ENCODE assay signal across 1 mouse cellular context in the genomic region with DNA sequence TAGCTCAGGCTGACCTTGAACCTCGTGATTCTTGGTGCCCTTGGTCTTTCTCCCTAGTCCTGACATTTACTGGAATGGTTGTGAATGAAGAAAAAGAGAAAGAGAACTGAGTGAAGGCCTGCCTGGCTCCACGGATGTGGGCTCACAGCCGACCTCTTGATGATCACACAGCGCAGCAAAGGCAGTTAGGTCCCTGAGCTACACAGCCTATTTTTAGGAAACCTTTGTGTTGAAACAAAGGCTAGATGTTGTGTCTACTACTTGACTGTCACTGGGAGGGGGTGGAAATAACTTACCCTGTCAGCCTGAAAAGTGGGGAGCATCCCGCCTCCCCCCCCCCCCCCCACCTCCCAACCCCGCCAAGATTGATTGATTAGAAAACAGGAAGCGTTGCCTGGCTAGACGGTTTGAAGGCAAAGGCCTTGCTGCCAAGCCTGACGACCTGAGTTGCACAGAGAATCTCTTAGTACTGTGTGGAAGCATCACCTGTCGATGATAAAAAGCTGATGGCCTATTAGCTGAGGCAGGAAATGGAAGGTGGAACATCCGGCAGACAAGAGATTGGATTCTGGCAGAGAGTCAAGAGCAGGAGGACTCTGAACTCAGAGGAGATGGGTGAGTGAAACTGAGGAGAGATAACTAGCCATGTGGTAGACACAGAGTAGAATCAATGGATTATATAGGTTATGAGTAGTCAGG.
TF ChIP-seq lines count a peak whose summit lies in the region.

No protein-coding gene starts in this region.

TF ChIP-seq in MEL, 35 proteins besides CTCF, POLR2A, EP300 and RAD21 (continued from another document):
- TF ChIP-seq NRF1 (IDR thresholded peaks at IDR 0.05; ENCODE audit: insufficient read depth, low read depth, low read length, poor library complexity, severe bottlenecking) = no peak
- TF ChIP-seq ZKSCAN1 (IDR thresholded peaks at IDR 0.05; ENCODE audit: low read depth, low read length) = 0 out of 2 replicates have a peak, but pooled peaks have one; percentile 10
- TF ChIP-seq ZC3H11A (IDR thresholded peaks at IDR 0.05; ENCODE audit: low read depth, low read length) = no peak
- TF ChIP-seq ELF1 (IDR thresholded peaks at IDR 0.05; ENCODE audit: low read depth, low read length) = peak; percentile 47; the same call in 1 of the 2 replicates
- TF ChIP-seq CHD2 (IDR thresholded peaks at IDR 0.05; ENCODE audit: low read length) = no peak
- no peak for TF ChIP-seq CHD1 (IDR thresholded peaks at IDR 0.05; ENCODE audit: low read depth, low read length)
- TF ChIP-seq BHLHE40 (IDR thresholded peaks at IDR 0.05; ENCODE audit: borderline replicate concordance, low read depth, low read length) = no peak
- no peak for TF ChIP-seq JUND (IDR thresholded peaks at IDR 0.05; ENCODE audit: low read depth, low read length)
